Mouse (Mus musculus) C2C12 (cell line): Measurements from ENCODE around the gene Slc22a14. TPM values are rescaled to one million over a fixed set of nuclear protein-coding genes. Genes with fewer than 3 reads are reported as not detected.

ENCODE experiments used
- H3K27me3 ChIP-seq: one replicate; pipeline ENCODE4 v1.6.1; 2011; ENCODE audit not compliant: control insufficient read depth, insufficient read depth, insufficient read length
- H3K36me3 ChIP-seq: one replicate; pipeline ENCODE4 v1.6.1; 2011; ENCODE audit not compliant: control insufficient read depth, insufficient read depth
- H3K4me3 ChIP-seq: one replicate; pipeline ENCODE4 v1.5.1; 2011; ENCODE audit warnings: mild to moderate bottlenecking, control low read depth; ENCODE audit not compliant: poor library complexity, insufficient read depth, severe bottlenecking
- H3K79me2 ChIP-seq: one replicate; pipeline ENCODE4 v1.6.1; 2011; ENCODE audit not compliant: control insufficient read depth, insufficient read depth
- H3K79me3 ChIP-seq: one replicate; pipeline ENCODE4 v1.6.1; 2011; ENCODE audit warnings: low read depth, control low read depth
- H3ac ChIP-seq: one replicate; pipeline ENCODE3; 2011; ENCODE audit warnings: low read depth; ENCODE audit not compliant: control insufficient read depth, insufficient read length
- CEBPB ChIP-seq: IDR thresholded peaks from one replicate; pipeline ENCODE4 v1.6.1; 2011; ENCODE audit warnings: low read depth, mild to moderate bottlenecking, control low read depth, moderate library complexity
- CTCF ChIP-seq: IDR thresholded peaks from one replicate; pipeline ENCODE4 v1.5.1; 2011; ENCODE audit not compliant: control insufficient read depth, insufficient read depth, insufficient read length
- FOSL1 ChIP-seq: IDR thresholded peaks from one replicate; pipeline ENCODE4 v1.8.0; 2011; ENCODE audit warnings: mild to moderate bottlenecking, low read length; ENCODE audit not compliant: poor library complexity, insufficient read depth, severe bottlenecking
- MAX ChIP-seq: IDR thresholded peaks from one replicate; pipeline ENCODE4 v1.6.1; 2011; ENCODE audit warnings: mild to moderate bottlenecking, control low read depth
- MYOD1 ChIP-seq: IDR thresholded peaks from one replicate; pipeline ENCODE4 v1.6.1; 2011; ENCODE audit warnings: low read depth; ENCODE audit not compliant: control insufficient read depth, insufficient read length
- MYOG ChIP-seq: IDR thresholded peaks from one replicate; pipeline ENCODE4 v1.6.1; 2011; ENCODE audit not compliant: control insufficient read depth, insufficient read length; ENCODE audit errors: extremely low read depth
- USF1 ChIP-seq: IDR thresholded peaks from one replicate; pipeline ENCODE4 v1.6.1; 2011; ENCODE audit warnings: low read depth, mild to moderate bottlenecking, control low read depth, moderate library complexity
- polyA plus RNA-seq: library from polyadenylated mRNA; unstranded; fragments of >200 nt; fragmentation: generic; extraction: Trizol; gene quantifications from one replicate; pipeline ENCODE4 v1.2.1, GENCODE M21; 2012; ENCODE audit warnings: missing spikeins

Slc22a14 gene
- polyA plus RNA-seq, 1 experiment, result not detected

- Histone ChIP-seq H3K79me2 (no peaks in the 10 kb centered on the region), H3K4me3 (no peak overlapping the region), H3K27me3 (no peaks in the 10 kb centered on the region), H3K79me3 (no peaks in the 10 kb centered on the region), H3K36me3 (peaks cover 42% of the 10 kb centered on the region), H3ac (no peak overlapping the region)
- no peak for TF ChIP-seq USF1
- no peak for TF ChIP-seq FOSL1
- TF ChIP-seq CTCF, result no peak
- no peak for TF ChIP-seq MYOG
- no peak for TF ChIP-seq MYOD1
- no peak for TF ChIP-seq MAX
- TF ChIP-seq CEBPB, result no peak
Observed at GRCm38 (mm10) chr9:119258785-119259184, 106.6 kb downstream of the Slc22a14 start.

- no peaks in the 10 kb centered on the region for H3K27me3 ChIP-seq
- TF ChIP-seq MAX, result no peak
- no peak for TF ChIP-seq MYOG
- no peak for TF ChIP-seq FOSL1
- TF ChIP-seq CEBPB, result no peak
- TF ChIP-seq CTCF, result no peak
- no peak for TF ChIP-seq USF1
- TF ChIP-seq MYOD1, result no peak
- H3K79me3 ChIP-seq, result no peaks in the 10 kb centered on the region
- H3K79me2 ChIP-seq, result no peaks in the 10 kb centered on the region
- no peak overlapping the region for H3ac ChIP-seq
- H3K4me3 ChIP-seq, result no peak overlapping the region
- peaks cover 42% of the 10 kb centered on the region for H3K36me3 ChIP-seq
Observed at GRCm38 (mm10) chr9:119258128-119258527, 107.2 kb downstream of the Slc22a14 start.

- Histone ChIP-seq H3K27me3 (no peaks in the 10 kb centered on the region), H3ac (no peak overlapping the region), H3K79me2 (no peaks in the 10 kb centered on the region), H3K79me3 (no peaks in the 10 kb centered on the region), H3K36me3 (peaks cover 46% of the 10 kb centered on the region), H3K4me3 (no peak overlapping the region)
- TF ChIP-seq MYOG (no peak), MYOD1 (no peak), MAX (no peak), CTCF (no peak), FOSL1 (no peak), USF1 (no peak), CEBPB (no peak)
Observed at GRCm38 (mm10) chr9:119256161-119256560, 109.2 kb downstream of the Slc22a14 start.

DNA sequence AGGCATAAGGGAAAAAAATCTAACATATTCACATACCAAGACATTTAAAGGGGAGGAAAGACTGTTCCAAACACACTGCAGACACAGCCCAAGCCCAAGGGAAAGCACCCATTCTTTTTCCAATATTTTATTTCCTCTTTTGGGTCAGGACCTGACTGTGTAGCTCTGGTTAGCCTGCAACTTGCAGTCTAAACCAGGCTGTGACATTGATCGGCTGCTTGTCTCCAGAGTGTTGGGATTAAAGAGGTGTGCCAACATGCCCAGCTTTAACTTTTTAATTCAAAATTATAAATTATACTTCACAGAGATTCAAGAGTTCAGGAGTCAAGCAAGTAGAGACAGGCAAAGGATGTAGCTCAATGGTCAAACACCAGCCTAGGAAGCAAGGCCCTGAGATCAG lies 110.3 kb downstream of the Slc22a14 start:
- Histone ChIP-seq H3ac (no peak overlapping the region), H3K4me3 (no peak overlapping the region), H3K79me3 (no peaks in the 10 kb centered on the region), H3K27me3 (no peaks in the 10 kb centered on the region), H3K36me3 (peaks cover 47% of the 10 kb centered on the region), H3K79me2 (no peaks in the 10 kb centered on the region)
- no peak for TF ChIP-seq USF1

GRCm38 (mm10) chr9:119254187-119254586 lies 111.2 kb downstream of the Slc22a14 start:
- Histone ChIP-seq H3K27me3 (no peaks in the 10 kb centered on the region), H3K36me3 (peaks cover 54% of the 10 kb centered on the region), H3K79me3 (no peaks in the 10 kb centered on the region), H3K79me2 (no peaks in the 10 kb centered on the region), H3ac (no peak overlapping the region), H3K4me3 (no peak overlapping the region)
- TF ChIP-seq MYOD1 (no peak), MYOG (no peak), MAX (no peak), CEBPB (no peak), USF1 (no peak)

DNA sequence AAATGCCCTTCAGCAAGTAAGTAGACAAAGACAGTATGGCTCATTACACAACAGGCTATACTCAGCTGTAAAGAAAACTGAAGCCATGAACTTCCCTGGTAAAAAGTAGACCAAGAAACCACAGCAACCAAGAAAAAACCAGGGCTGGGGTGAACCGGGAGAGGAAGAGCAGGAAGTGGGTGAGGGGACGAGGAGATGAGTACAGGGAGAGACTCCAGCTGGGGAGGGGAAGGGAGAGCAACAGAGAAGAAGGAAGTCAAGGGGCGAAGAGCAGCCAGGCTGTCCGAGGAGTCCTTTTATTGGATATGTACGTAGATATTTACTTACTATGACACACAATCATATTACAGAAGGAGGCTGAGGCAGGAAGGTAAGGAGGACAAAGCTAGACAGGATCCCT lies 117.4 kb downstream of the Slc22a14 start:
- Histone ChIP-seq H3K79me2 (no peaks in the 10 kb centered on the region), H3K27me3 (no peaks in the 10 kb centered on the region), H3K36me3 (peaks cover 44% of the 10 kb centered on the region), H3K79me3 (no peaks in the 10 kb centered on the region), H3K4me3 (no peak overlapping the region), H3ac (no peak overlapping the region)
- TF ChIP-seq CTCF (no peak), MAX (no peak), FOSL1 (no peak), CEBPB (no peak), MYOG (no peak), MYOD1 (no peak), USF1 (no peak)
